Mouse (Mus musculus) C2C12 (cell line): ENCODE results near the gene Slc39a11. TPM values are rescaled to one million over a fixed set of nuclear protein-coding genes. Genes with fewer than 3 reads are reported as not detected.

Experiments
- H3K27me3 ChIP-seq: one replicate; pipeline ENCODE4 v1.6.1; 2011; ENCODE audit not compliant: control insufficient read depth, insufficient read depth, insufficient read length
- H3K36me3 ChIP-seq: one replicate; pipeline ENCODE4 v1.6.1; 2011; ENCODE audit not compliant: control insufficient read depth, insufficient read depth
- H3K4me3 ChIP-seq: one replicate; pipeline ENCODE4 v1.5.1; 2011; ENCODE audit warnings: mild to moderate bottlenecking, control low read depth; ENCODE audit not compliant: poor library complexity, insufficient read depth, severe bottlenecking
- H3K79me2 ChIP-seq: one replicate; pipeline ENCODE4 v1.6.1; 2011; ENCODE audit not compliant: control insufficient read depth, insufficient read depth
- H3K79me3 ChIP-seq: one replicate; pipeline ENCODE4 v1.6.1; 2011; ENCODE audit warnings: low read depth, control low read depth
- H3ac ChIP-seq: one replicate; pipeline ENCODE3; 2011; ENCODE audit warnings: low read depth; ENCODE audit not compliant: control insufficient read depth, insufficient read length
- CEBPB ChIP-seq: IDR thresholded peaks from one replicate; pipeline ENCODE4 v1.6.1; 2011; ENCODE audit warnings: low read depth, mild to moderate bottlenecking, control low read depth, moderate library complexity
- CTCF ChIP-seq: IDR thresholded peaks from one replicate; pipeline ENCODE4 v1.5.1; 2011; ENCODE audit not compliant: control insufficient read depth, insufficient read depth, insufficient read length
- FOSL1 ChIP-seq: IDR thresholded peaks from one replicate; pipeline ENCODE4 v1.8.0; 2011; ENCODE audit warnings: mild to moderate bottlenecking, low read length; ENCODE audit not compliant: poor library complexity, insufficient read depth, severe bottlenecking
- MAX ChIP-seq: IDR thresholded peaks from one replicate; pipeline ENCODE4 v1.6.1; 2011; ENCODE audit warnings: mild to moderate bottlenecking, control low read depth
- MYOD1 ChIP-seq: IDR thresholded peaks from one replicate; pipeline ENCODE4 v1.6.1; 2011; ENCODE audit warnings: low read depth; ENCODE audit not compliant: control insufficient read depth, insufficient read length
- MYOG ChIP-seq: IDR thresholded peaks from one replicate; pipeline ENCODE4 v1.6.1; 2011; ENCODE audit not compliant: control insufficient read depth, insufficient read length; ENCODE audit errors: extremely low read depth
- USF1 ChIP-seq: IDR thresholded peaks from one replicate; pipeline ENCODE4 v1.6.1; 2011; ENCODE audit warnings: low read depth, mild to moderate bottlenecking, control low read depth, moderate library complexity
- polyA plus RNA-seq: library from polyadenylated mRNA; unstranded; fragments of >200 nt; fragmentation: generic; extraction: Trizol; gene quantifications from one replicate; pipeline ENCODE4 v1.2.1, GENCODE M21; 2012; ENCODE audit warnings: missing spikeins

Gene Slc39a11
- polyA plus RNA-seq, 1 experiment = 10.0 TPM

DNA sequence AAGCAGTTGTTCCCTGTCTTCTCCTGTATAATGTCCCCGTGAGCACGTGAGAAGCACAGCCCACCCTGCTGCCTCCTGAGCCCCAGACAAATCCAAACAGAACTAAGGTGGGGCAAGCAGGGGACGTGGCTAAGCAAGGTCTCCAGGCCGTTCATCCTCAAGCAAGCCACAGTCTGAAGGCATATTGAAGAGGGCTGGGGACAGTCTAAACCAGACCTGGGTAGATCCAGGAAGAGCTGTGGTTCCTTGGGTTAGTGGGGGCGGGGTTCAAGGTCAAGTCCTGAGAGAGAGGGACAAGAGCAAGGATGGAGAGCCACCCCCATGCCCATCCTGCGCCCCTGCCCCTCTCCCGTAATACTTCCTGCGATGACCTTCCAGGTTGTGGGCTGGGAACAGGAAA lies 452.3 kb downstream of the Slc39a11 start:
- Histone ChIP-seq H3K4me3 (no peak overlapping the region), H3K79me3 (no peaks in the 10 kb centered on the region), H3K79me2 (no peaks in the 10 kb centered on the region), H3ac (no peak overlapping the region), H3K36me3 (no peaks in the 10 kb centered on the region), H3K27me3 (no peaks in the 10 kb centered on the region)
- TF ChIP-seq CEBPB (no peak), CTCF (no peak), FOSL1 (no peak), MYOD1 (no peak), MYOG (no peak), USF1 (no peak), MAX (no peak)

DNA sequence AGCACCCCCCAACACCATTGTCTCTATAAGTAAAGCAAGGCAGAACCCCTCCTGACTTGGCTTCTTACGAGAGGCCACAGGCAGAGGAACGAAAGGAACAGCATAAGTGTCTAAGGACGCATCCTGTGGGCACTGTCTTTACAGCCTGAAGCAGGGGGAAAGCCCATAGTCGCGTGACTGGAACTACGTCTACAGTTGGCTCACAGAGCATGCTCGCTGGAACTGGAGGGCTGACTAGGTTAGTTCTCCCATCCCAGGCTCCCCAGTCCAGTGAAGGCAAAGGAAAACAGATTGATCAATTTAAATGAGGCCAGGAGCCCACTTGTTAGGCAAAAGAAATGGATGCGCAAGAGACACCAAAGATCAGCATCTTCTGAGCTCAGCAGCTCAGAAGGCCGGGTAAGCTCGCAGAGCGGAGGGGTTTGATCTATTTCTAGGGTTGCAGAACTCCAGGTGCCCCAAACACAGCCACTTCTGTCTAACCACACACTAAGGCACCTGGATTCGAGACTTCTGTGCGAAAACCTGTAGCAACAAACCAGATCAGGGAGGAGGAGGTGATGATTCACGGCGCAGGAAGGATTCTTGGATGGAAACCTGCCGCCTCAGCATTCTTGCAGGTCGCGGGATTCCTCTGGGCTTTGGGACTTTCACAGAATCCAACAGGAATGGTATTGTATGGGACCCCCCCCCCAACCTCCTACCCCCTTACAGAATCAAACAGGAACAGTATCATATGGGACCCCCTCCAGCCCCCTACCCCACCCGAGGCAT lies 453.5 kb downstream of the Slc39a11 start:
- Histone ChIP-seq H3K36me3 (no peaks in the 10 kb centered on the region), H3K79me2 (no peaks in the 10 kb centered on the region), H3K27me3 (no peaks in the 10 kb centered on the region), H3ac (no peak overlapping the region), H3K79me3 (no peaks in the 10 kb centered on the region), H3K4me3 (no peak overlapping the region)
- TF ChIP-seq CTCF = no peak
- TF ChIP-seq CEBPB = no peak
- TF ChIP-seq FOSL1 = no peak
- no peak for TF ChIP-seq MYOD1
- no peak for TF ChIP-seq MAX
- TF ChIP-seq MYOG = no peak
- no peak for TF ChIP-seq USF1

Other genes with a start within 250 kb of the Slc39a11 start
- gene Sstr2, start 30.7 kb downstream of the Slc39a11 start, polyA plus RNA-seq = 0.30 TPM
- 21.2 TPM for gene Cog1, start 910 bp downstream of the Slc39a11 start, polyA plus RNA-seq
- 40.1 TPM for gene Fam104a, start 34.1 kb upstream of the Slc39a11 start, polyA plus RNA-seq
- 11.7 TPM for gene D11Wsu47e, start 34.3 kb upstream of the Slc39a11 start, polyA plus RNA-seq
- not detected for gene Cpsf4l, start 59.9 kb upstream of the Slc39a11 start, polyA plus RNA-seq
- gene Cdc42ep4, start 101.8 kb upstream of the Slc39a11 start, polyA plus RNA-seq = 13.0 TPM